Mouse (Mus musculus): ENCODE measurements around the gene Prss56. TPM values are rescaled to one million over a fixed set of nuclear protein-coding genes. Genes with fewer than 3 reads are reported as not detected.

The Prss56 gene
- polyA plus RNA-seq, 1 experiment from 2014 or later, result not detected

Other genes starting within 250 kb of the Prss56 start
- not detected in 2 replicates for gene Alppl2, start 93.4 kb upstream of the Prss56 start, polyA plus RNA-seq (2015; fragmentation: Nextera tagmentation; extraction: Ambion mirVana)
- gene Alpi, start 81.7 kb upstream of the Prss56 start, polyA plus RNA-seq (2015; fragmentation: Nextera tagmentation; extraction: Ambion mirVana), result 39.3 and 39.8 TPM in 2 replicates
- gene Akp3, start 58.3 kb upstream of the Prss56 start, polyA plus RNA-seq (2015; fragmentation: Nextera tagmentation; extraction: Ambion mirVana), result 0.08 TPM in 1 of 2 replicates, not detected in the other
- 3.0 and 5.7 TPM in 2 replicates for gene Ecel1, start 26.8 kb upstream of the Prss56 start, polyA plus RNA-seq (2015; fragmentation: Nextera tagmentation; extraction: Ambion mirVana)
- 0.10 and 2.0 TPM in 2 replicates for gene Chrnd, start 7.3 kb downstream of the Prss56 start, polyA plus RNA-seq (2015; fragmentation: Nextera tagmentation; extraction: Ambion mirVana)
- gene Chrng, start 21.3 kb downstream of the Prss56 start, polyA plus RNA-seq (2015; fragmentation: Nextera tagmentation; extraction: Ambion mirVana), result 0.16 and 5.7 TPM in 2 replicates
- 147 and 150 TPM in 2 replicates for gene Eif4e2, start 30.6 kb downstream of the Prss56 start, polyA plus RNA-seq (2015; fragmentation: Nextera tagmentation; extraction: Ambion mirVana)
- gene Efhd1, start 81.0 kb downstream of the Prss56 start, polyA plus RNA-seq (2015; fragmentation: Nextera tagmentation; extraction: Ambion mirVana), result 0.46 and 0.54 TPM in 2 replicates
- gene Gigyf2, start 143.7 kb downstream of the Prss56 start, polyA plus RNA-seq (2015; fragmentation: Nextera tagmentation; extraction: Ambion mirVana), result 43.1 and 47.0 TPM in 2 replicates
- 5.0 and 5.4 TPM in 2 replicates for gene Kcnj13, start 211.4 kb downstream of the Prss56 start, polyA plus RNA-seq (2015; fragmentation: Nextera tagmentation; extraction: Ambion mirVana)

Measured in stomach, embryonic 16.5 days (tissue).